Mouse (Mus musculus) lung, postnatal 0 days (tissue): ENCODE results near the gene Ndufs7. TPM values are rescaled to one million over a fixed set of nuclear protein-coding genes. Genes with fewer than 3 reads are reported as not detected.

Experiments
- ATAC-seq: fragments of 200-750 bp; cut with Nextera tagmentation; 2 replicates; pipeline ENCODE4 v1.8.0; 2017; ENCODE audit warnings: moderate library complexity
- DNase-seq: peaks from one replicate; pipeline ENCODE4 v3.0.0-alpha.2; 2016; ENCODE audit warnings: low spot score
- H3K27ac ChIP-seq: fragments of 300-500 bp; sonication (generic); 2 replicates; pipeline ENCODE4 v1.5.1; 2014; ENCODE audit warnings: antibody characterized with exemption, mild to moderate bottlenecking, low read length, mixed read lengths
- H3K27me3 ChIP-seq: fragments of 300-500 bp; sonication (generic); replicated peaks from 2 replicates; pipeline ENCODE4 v1.6.1; 2014; ENCODE audit warnings: low read length, mixed read lengths; ENCODE audit not compliant: insufficient read depth
- H3K36me3 ChIP-seq: fragments of 300-500 bp; sonication (generic); 2 replicates; pipeline ENCODE4 v1.6.1; 2014; ENCODE audit warnings: low read length, mixed read lengths; ENCODE audit not compliant: insufficient read depth
- H3K4me1 ChIP-seq: fragments of 300-500 bp; sonication (generic); 2 replicates; pipeline ENCODE4 v1.6.1; 2014; ENCODE audit warnings: antibody characterized with exemption, low read depth, low read length, mixed read lengths; ENCODE audit not compliant: insufficient read depth
- H3K4me2 ChIP-seq: fragments of 300-500 bp; sonication (generic); replicated peaks from 2 replicates; pipeline ENCODE4 v1.6.1; 2014; ENCODE audit warnings: low read depth, mild to moderate bottlenecking, low read length, moderate library complexity, mixed read lengths
- H3K4me3 ChIP-seq: fragments of 300-500 bp; sonication (generic); 2 replicates; pipeline ENCODE4 v1.5.1; 2014; ENCODE audit warnings: low read depth, low read length
- H3K9ac ChIP-seq: fragments of 300-500 bp; sonication (generic); replicated peaks from 2 replicates; pipeline ENCODE4 v1.6.1; 2014; ENCODE audit warnings: low read depth, mild to moderate bottlenecking
- H3K9me3 ChIP-seq: fragments of 300-500 bp; sonication (generic); 2 replicates; pipeline ENCODE4 v1.6.1; 2016; ENCODE audit warnings: low read length, mixed read lengths
- CTCF ChIP-seq: IDR thresholded peaks from 2 replicates; pipeline ENCODE4 v1.5.1; 2016; ENCODE audit warnings: antibody characterized with exemption, mild to moderate bottlenecking
- EP300 ChIP-seq: IDR thresholded peaks from 2 replicates; pipeline ENCODE4 v1.6.1; 2016; ENCODE audit warnings: antibody characterized with exemption, mild to moderate bottlenecking, control low read depth
- WGBS: fragments of 180-500 bp; shearing (Covaris S2); extraction: QIAGEN DNeasy Blood & Tissue Kit; methylation state at CpG from one replicate; pipeline ENCODE4 v1.1.7; 2014; 5-methylcytosine and 5-hydroxymethylcytosine counted together
- polyA plus RNA-seq: library from polyadenylated mRNA; unstranded; fragments of >200 nt; fragmentation: Nextera tagmentation; extraction: Ambion mirVana; gene quantifications from 2 replicates; pipeline ENCODE4 v1.2.1, GENCODE M21; 2015

The Ndufs7 gene
- polyA plus RNA-seq, 1 experiment from 2014 or later: 327 TPM

DNA sequence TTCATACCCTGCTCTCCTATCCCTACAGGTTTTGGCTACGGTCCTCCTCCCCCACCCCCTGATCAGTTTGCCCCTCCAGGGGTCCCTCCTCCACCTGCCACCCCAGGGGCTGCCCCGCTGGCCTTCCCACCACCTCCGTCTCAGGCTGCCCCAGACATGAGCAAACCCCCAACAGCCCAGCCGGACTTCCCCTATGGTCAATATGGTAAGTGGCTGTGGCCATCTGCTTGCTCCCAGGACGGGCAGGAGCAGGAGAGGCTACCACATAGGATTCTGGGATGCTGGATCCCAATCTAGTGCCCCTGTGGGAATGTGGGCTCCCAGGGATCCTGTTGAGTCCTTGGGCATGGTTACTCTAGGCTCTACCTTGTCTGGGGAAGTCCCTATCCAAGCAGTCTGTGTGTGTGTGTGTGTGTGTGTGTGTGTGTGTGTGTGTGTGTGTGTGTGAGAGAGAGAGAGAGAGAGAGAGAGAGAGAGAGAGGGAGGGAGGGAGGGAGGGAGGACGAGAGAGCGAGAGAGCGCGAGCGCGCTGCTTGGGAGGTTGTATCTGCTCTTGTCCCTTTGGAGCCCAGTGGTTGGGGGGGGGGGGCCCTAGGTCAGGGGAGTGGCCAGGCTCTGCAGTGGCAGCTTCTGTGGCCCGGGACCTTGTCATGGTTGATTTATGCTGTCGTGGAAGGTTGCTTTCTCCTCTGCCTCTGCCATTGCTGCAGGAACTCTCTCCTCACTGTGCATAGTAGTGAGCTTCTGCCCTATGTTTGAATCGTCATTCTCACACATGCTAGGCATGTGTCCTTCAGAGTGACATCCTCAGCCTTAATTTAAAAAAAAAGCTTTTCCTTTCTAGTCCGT, 36.5 kb downstream of the Ndufs7 start:
- H3K9me3 ChIP-seq: no peaks in the 10 kb centered on the region
- H3K4me2 ChIP-seq: no peak overlapping the region
- 0 out of 2 replicates have a peak, but pooled peaks cover 6% of the 10 kb centered on the region for H3K36me3 ChIP-seq
- no peak for ATAC-seq
- peaks cover 13% of the 10 kb centered on the region for H3K4me1 ChIP-seq
- H3K9ac ChIP-seq: no peak overlapping the region
- no peaks in the 10 kb centered on the region for H3K27me3 ChIP-seq
- H3K4me3 ChIP-seq: no peak overlapping the region
- TF ChIP-seq CTCF (no peak), EP300 (no peak)
- peak overlapping the region; percentile 95 for H3K27ac ChIP-seq
- DNase-seq: peak; percentile 4
- WGBS: 68% methylated on average over 15 of the region's 15 CpGs

- H3K27ac ChIP-seq: no peak overlapping the region
- H3K27me3 ChIP-seq: no peaks in the 10 kb centered on the region
- ATAC-seq (no peak), DNase-seq (peak; percentile 4)
- H3K36me3 ChIP-seq: 0 out of 2 replicates have a peak, but pooled peaks cover 6% of the 10 kb centered on the region
- 87% methylated on average over 12 of the region's 12 CpGs for WGBS
- H3K4me3 ChIP-seq: no peak overlapping the region
- no peak overlapping the region for H3K4me2 ChIP-seq
- no peak for TF ChIP-seq EP300
- no peak for TF ChIP-seq CTCF
- peaks cover 9% of the 10 kb centered on the region; the same call in 1 of the 2 replicates for H3K4me1 ChIP-seq
- H3K9me3 ChIP-seq: no peaks in the 10 kb centered on the region
- no peak overlapping the region for H3K9ac ChIP-seq
Observed at GRCm38 (mm10) chr10:80288097-80288496, 39.2 kb downstream of the Ndufs7 start.

DNA sequence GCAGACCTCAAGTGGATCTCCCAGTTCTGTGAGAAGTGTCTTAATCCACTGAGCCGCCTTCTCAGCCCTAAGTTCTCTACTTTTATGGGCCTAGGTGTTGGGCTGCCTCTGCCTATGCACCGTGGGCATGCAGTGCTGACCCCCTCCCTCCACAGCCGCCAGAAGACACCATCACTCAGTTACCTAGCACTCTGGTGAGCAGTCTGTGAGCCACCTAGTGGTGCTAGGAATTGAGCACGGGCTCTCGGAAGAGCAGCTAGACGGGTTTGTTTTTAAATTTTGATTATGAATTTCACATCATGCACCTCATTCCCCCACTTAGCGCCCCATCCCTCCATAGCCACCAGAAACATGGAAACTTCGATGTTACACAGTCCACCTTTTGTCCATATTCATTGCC, 39.7 kb downstream of the Ndufs7 start:
- Histone ChIP-seq H3K9me3 (no peaks in the 10 kb centered on the region), H3K27ac (no peak overlapping the region), H3K4me2 (no peak overlapping the region), H3K9ac (no peak overlapping the region), H3K4me1 (peaks cover 11% of the 10 kb centered on the region; the same call in 1 of the 2 replicates), H3K36me3 (0 out of 2 replicates have a peak, but pooled peaks cover 6% of the 10 kb centered on the region), H3K4me3 (no peak overlapping the region), H3K27me3 (no peaks in the 10 kb centered on the region)
- DNase-seq (peak; percentile 22), ATAC-seq (no peak)
- TF ChIP-seq EP300: no peak
- peak; percentile 53 for TF ChIP-seq CTCF
- 58% methylated on average over 8 of the region's 8 CpGs for WGBS

DNA sequence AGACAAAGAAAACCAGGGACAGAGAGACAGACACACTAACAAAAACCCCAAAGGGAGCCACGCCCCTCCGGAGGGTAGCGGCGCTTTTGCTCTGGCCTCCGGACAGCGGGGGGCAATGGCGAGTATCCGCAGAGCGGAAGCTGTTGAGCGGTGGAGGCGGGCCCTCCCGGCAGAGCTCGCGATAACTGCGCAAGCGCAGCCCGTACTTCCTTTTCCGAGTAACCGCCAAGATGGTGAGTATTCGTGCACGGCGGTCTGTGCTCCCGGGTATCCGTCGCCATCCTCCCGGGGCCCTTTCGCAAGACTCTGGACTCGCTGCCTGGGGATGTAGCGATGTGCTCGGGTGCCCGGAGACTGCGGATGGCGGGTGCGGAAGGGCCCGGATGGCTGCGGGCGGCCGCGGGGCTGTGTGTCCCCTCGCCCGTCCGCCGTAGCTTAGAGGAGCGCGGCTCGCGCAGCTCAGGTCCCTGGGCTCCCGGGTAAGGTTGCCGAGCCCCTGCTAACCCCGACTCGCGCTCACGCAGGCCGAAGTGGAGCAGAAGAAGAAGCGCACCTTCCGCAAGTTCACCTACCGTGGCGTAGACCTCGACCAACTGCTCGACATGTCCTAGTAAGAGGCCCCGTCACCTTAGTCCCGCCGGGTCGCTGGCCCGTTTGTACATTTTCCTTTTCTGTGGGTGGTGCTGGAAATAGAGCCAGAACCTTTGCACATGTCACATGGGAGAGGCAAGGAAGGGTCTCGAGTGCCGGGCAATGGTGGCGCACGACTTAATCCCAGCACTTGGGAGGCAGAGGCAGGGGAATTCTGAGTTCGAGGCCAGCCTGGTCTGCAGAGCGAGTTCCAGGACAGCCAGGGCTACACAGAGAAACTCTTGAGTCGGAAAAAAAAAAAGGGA, 43.6 kb downstream of the Ndufs7 start, which contains the start of gene Rps15:
Gene Rps15 (plus strand): TSS at position 203 of the 896 bp plus-strand sequence.
- Histone ChIP-seq H3K9me3 (no peaks in the 10 kb centered on the region), H3K4me2 (peak within 1 kb of the TSS; percentile 69), H3K4me3 (peak within 1 kb of the TSS; percentile 88), H3K4me1 (peaks cover 9% of the 10 kb centered on the region; the same call in 1 of the 2 replicates), H3K9ac (peak within 1 kb of the TSS; percentile 93), H3K27me3 (0 out of 2 replicates have a peak, but pooled peaks cover 3% of the 10 kb centered on the region), H3K36me3 (peaks cover 7% of the 10 kb centered on the region; the same call in 1 of the 2 replicates), H3K27ac (peak within 1 kb of the TSS; percentile 88)
- 2% methylated on average over 72 of the region's 72 CpGs for WGBS
- ATAC-seq (peak; percentile 95), DNase-seq (peak; percentile 99)
- peak; percentile 83 for TF ChIP-seq CTCF
- TF ChIP-seq EP300: peak; percentile 56; the same call in 1 of the 2 replicates

DNA sequence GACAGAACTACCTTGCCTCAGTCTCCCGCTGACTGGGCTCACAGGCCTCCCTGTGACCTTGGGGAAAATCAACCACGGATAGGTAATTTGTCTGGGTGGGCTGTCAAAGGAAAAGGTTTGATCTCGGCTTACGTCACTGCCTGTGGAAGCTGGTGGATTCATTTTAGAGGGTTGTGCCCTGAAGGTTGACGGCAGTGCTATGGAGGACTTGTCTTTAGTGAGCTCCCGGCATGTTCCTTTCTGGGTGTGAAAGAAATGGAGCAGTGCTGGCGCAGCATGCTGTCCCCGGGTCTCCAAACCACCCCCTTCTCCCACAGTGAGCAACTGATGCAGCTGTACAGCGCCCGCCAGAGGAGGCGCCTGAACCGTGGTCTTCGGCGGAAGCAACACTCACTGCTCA, 44.4 kb downstream of the Ndufs7 start:
- Histone ChIP-seq H3K9ac (peak overlapping the region; percentile 93), H3K9me3 (no peaks in the 10 kb centered on the region), H3K27ac (peak overlapping the region; percentile 88; the same call in 1 of the 2 replicates), H3K27me3 (0 out of 2 replicates have a peak, but pooled peaks cover 7% of the 10 kb centered on the region), H3K4me2 (peak overlapping the region; percentile 69), H3K4me1 (peaks cover 9% of the 10 kb centered on the region; the same call in 1 of the 2 replicates), H3K4me3 (peak overlapping the region; percentile 88), H3K36me3 (peaks cover 7% of the 10 kb centered on the region; the same call in 1 of the 2 replicates)
- peak; percentile 31; the same call in 1 of the 2 replicates for TF ChIP-seq CTCF
- no peak for TF ChIP-seq EP300
- peak; percentile 15 for DNase-seq
- 13% methylated on average over 14 of the region's 14 CpGs for WGBS
- ATAC-seq: no peak
